Mouse (Mus musculus) small intestine, adult 2 months (tissue): ENCODE results near the gene Vps13d.

Experiments
- CTCF ChIP-seq: fragments of 200-500 bp; IDR thresholded peaks from 2 replicates; pipeline ENCODE4 v1.5.1; 2012; ENCODE audit warnings: low read depth, mild to moderate bottlenecking, control low read depth, inconsistent platforms, low read length, moderate library complexity, mixed read lengths; ENCODE audit not compliant: insufficient replicate concordance, insufficient read length; ENCODE audit errors: extremely low read depth
- POLR2A ChIP-seq: fragments of 200-500 bp; IDR thresholded peaks from 2 replicates; pipeline ENCODE4 v1.6.1; 2012; ENCODE audit warnings: low read depth, mild to moderate bottlenecking, control low read depth, inconsistent platforms, low read length, moderate library complexity

DNA sequence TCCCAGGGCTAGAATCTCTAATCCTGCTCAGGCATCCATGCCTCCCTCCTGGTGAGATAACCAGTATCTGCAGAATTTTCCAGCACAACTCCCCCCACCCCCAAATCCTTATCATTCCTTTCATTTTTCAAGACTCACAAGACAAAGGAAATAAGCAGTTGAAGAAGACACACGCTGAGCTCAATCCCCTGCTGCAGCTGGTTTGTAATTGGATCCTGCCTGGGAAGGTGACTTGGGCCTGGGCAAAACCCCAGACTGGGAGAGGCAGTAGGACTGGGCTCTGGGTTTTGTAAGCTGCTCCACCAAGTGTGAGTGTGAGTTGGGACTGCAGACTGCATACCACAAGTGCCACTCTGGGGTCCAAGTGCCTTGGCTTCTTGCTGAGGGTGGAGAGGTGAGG, 260.3 kb downstream of the Vps13d start:
- TF ChIP-seq POLR2A, result no peak
- no peak for TF ChIP-seq CTCF
